Mouse (Mus musculus) C2C12 (cell line): ENCODE measurements around the gene Thegl.

Experiments
- CEBPB ChIP-seq: IDR thresholded peaks from one replicate; pipeline ENCODE4 v1.6.1; 2011; ENCODE audit warnings: low read depth, mild to moderate bottlenecking, control low read depth, moderate library complexity
- CTCF ChIP-seq: IDR thresholded peaks from one replicate; pipeline ENCODE4 v1.5.1; 2011; ENCODE audit not compliant: control insufficient read depth, insufficient read depth, insufficient read length
- MAX ChIP-seq: IDR thresholded peaks from one replicate; pipeline ENCODE4 v1.6.1; 2011; ENCODE audit warnings: mild to moderate bottlenecking, control low read depth
- MYOD1 ChIP-seq: IDR thresholded peaks from one replicate; pipeline ENCODE4 v1.6.1; 2011; ENCODE audit warnings: low read depth; ENCODE audit not compliant: control insufficient read depth, insufficient read length
- MYOG ChIP-seq: IDR thresholded peaks from one replicate; pipeline ENCODE4 v1.6.1; 2011; ENCODE audit not compliant: control insufficient read depth, insufficient read length; ENCODE audit errors: extremely low read depth
- USF1 ChIP-seq: IDR thresholded peaks from one replicate; pipeline ENCODE4 v1.6.1; 2011; ENCODE audit warnings: low read depth, mild to moderate bottlenecking, control low read depth, moderate library complexity

DNA sequence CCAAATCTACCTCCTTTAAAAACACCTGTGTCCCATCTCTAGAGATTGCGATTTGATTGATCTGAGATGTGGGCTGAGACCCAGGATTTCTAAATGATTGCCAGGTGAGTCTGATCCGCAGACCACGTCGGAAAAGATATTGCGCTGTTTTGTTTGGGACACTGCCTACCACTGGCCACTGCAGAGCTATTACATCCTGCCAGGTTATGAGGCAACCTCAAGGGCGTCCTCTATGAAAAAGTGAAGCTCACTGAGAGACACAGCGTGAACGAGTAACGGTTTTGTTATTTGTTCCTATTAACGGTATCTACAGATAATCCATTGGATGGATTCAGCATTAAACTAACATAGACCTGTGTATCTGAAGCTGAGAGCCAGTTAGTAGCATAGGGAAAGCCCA, 22.6 kb downstream of the Thegl start:
- TF ChIP-seq CTCF (no peak), MYOD1 (no peak), CEBPB (no peak), MAX (no peak), MYOG (no peak), USF1 (no peak)
